Mouse (Mus musculus): ENCODE data around the gene Zcchc24. TPM values are rescaled to one million over a fixed set of nuclear protein-coding genes. Genes with fewer than 3 reads are reported as not detected.
A peak's percentile ranks its signal among the peaks of the same experiment; 100 is the strongest.

Gene Zcchc24
- polyA plus RNA-seq, 1 experiment from 2014 or later = 22.4 TPM

GRCm38 (mm10) chr14:25774100-25774499 is 5.3 kb upstream of the Zcchc24 start:
- Histone ChIP-seq H3K4me3 (no peak overlapping the region), H3K27me3 (no peaks in the 10 kb centered on the region), H3K9ac (no peak overlapping the region), H3K27ac (0 out of 2 replicates have a peak overlapping the region, but pooled peaks have one; percentile 33), H3K4me1 (replicated peaks) (peaks cover 43% of the 10 kb centered on the region), H3K4me2 (peak overlapping the region; percentile 2; the same call in 1 of the 2 replicates), H3K9me3 (replicated peaks) (no peaks in the 10 kb centered on the region), H3K36me3 (no peaks in the 10 kb centered on the region)
- ATAC-seq (replicated peaks; ENCODE audit: insufficient number of reproducible peaks, insufficient read depth, low FRiP score, low read depth) = 0 out of 2 replicates have a peak, but pooled peaks have one; percentile 48
- 20% methylated on average over 5 of the region's 5 CpGs for WGBS

GRCm38 (mm10) chr14:25773039-25773438 is 4.2 kb upstream of the Zcchc24 start:
- no peak overlapping the region for H3K27ac ChIP-seq
- peaks cover 44% of the 10 kb centered on the region for H3K4me1 ChIP-seq (replicated peaks)
- 38% methylated on average over 4 of the region's 4 CpGs for WGBS
- H3K36me3 ChIP-seq = no peaks in the 10 kb centered on the region
- H3K4me2 ChIP-seq = no peak overlapping the region
- no peak for ATAC-seq (replicated peaks; ENCODE audit: insufficient number of reproducible peaks, insufficient read depth, low FRiP score, low read depth)
- H3K27me3 ChIP-seq = no peaks in the 10 kb centered on the region
- no peak overlapping the region for H3K4me3 ChIP-seq
- no peak overlapping the region for H3K9ac ChIP-seq
- H3K9me3 ChIP-seq (replicated peaks) = no peaks in the 10 kb centered on the region

GRCm38 (mm10) chr14:25769626-25770306 is 927 bp upstream of the Zcchc24 start:
- WGBS = 39% methylated on average over 8 of the region's 8 CpGs
- Histone ChIP-seq H3K9ac (no peak overlapping the region), H3K27me3 (no peaks in the 10 kb centered on the region), H3K9me3 (replicated peaks) (no peaks in the 10 kb centered on the region), H3K4me1 (replicated peaks) (peaks cover 56% of the 10 kb centered on the region), H3K4me3 (no peak overlapping the region), H3K36me3 (no peaks in the 10 kb centered on the region), H3K27ac (peak overlapping the region; percentile 35; the same call in 1 of the 2 replicates), H3K4me2 (peak overlapping the region; percentile 91)
- ATAC-seq (replicated peaks; ENCODE audit: insufficient number of reproducible peaks, insufficient read depth, low FRiP score, low read depth) = no peak

- Histone ChIP-seq H3K27me3 (no peaks in the 10 kb centered on the region), H3K9me3 (replicated peaks) (no peaks in the 10 kb centered on the region), H3K4me3 (peak overlapping the region; percentile 72), H3K4me1 (replicated peaks) (peaks cover 51% of the 10 kb centered on the region), H3K36me3 (no peaks in the 10 kb centered on the region), H3K9ac (peak overlapping the region; percentile 77), H3K27ac (peak overlapping the region; percentile 94), H3K4me2 (peak overlapping the region; percentile 91)
- ATAC-seq (replicated peaks; ENCODE audit: insufficient number of reproducible peaks, insufficient read depth, low FRiP score, low read depth) = peak; percentile 40
- under 1% methylated on average over 49 of the region's 50 CpGs for WGBS
These were observed 462 bp downstream of the Zcchc24 start for GRCm38 (mm10) chr14:25768261-25768893.

GRCm38 (mm10) chr14:25767725-25768203 is 1.1 kb downstream of the Zcchc24 start:
- Histone ChIP-seq H3K4me2 (peak overlapping the region; percentile 91), H3K27ac (peak overlapping the region; percentile 94), H3K27me3 (no peaks in the 10 kb centered on the region), H3K9ac (peak overlapping the region; percentile 77), H3K4me3 (peak overlapping the region; percentile 72), H3K9me3 (replicated peaks) (no peaks in the 10 kb centered on the region), H3K4me1 (replicated peaks) (peaks cover 48% of the 10 kb centered on the region), H3K36me3 (no peaks in the 10 kb centered on the region)
- 10% methylated on average over 6 of the region's 6 CpGs for WGBS
- ATAC-seq (replicated peaks; ENCODE audit: insufficient number of reproducible peaks, insufficient read depth, low FRiP score, low read depth) = no peak

GRCm38 (mm10) chr14:25766441-25766840 is 2.4 kb downstream of the Zcchc24 start:
- 46% methylated on average over 4 of the region's 4 CpGs for WGBS
- H3K27me3 ChIP-seq = no peaks in the 10 kb centered on the region
- peak overlapping the region; percentile 38; the same call in 1 of the 2 replicates for H3K27ac ChIP-seq
- H3K36me3 ChIP-seq = no peaks in the 10 kb centered on the region
- H3K4me1 ChIP-seq (replicated peaks) = peaks cover 59% of the 10 kb centered on the region
- peak overlapping the region; percentile 72 for H3K4me3 ChIP-seq
- H3K4me2 ChIP-seq = peak overlapping the region; percentile 91
- ATAC-seq (replicated peaks; ENCODE audit: insufficient number of reproducible peaks, insufficient read depth, low FRiP score, low read depth) = no peak
- H3K9me3 ChIP-seq (replicated peaks) = no peaks in the 10 kb centered on the region
- peak overlapping the region; percentile 77 for H3K9ac ChIP-seq

GRCm38 (mm10) chr14:25765921-25766320 is 2.9 kb downstream of the Zcchc24 start:
- Histone ChIP-seq H3K4me2 (peak overlapping the region; percentile 91), H3K36me3 (no peaks in the 10 kb centered on the region), H3K4me1 (replicated peaks) (peaks cover 64% of the 10 kb centered on the region), H3K9ac (peak overlapping the region; percentile 77; the same call in 1 of the 2 replicates), H3K4me3 (peak overlapping the region; percentile 72), H3K9me3 (replicated peaks) (no peaks in the 10 kb centered on the region), H3K27me3 (no peaks in the 10 kb centered on the region), H3K27ac (no peak overlapping the region; the same call in 1 of the 2 replicates)
- 34% methylated on average over 8 of the region's 8 CpGs for WGBS
- ATAC-seq (replicated peaks; ENCODE audit: insufficient number of reproducible peaks, insufficient read depth, low FRiP score, low read depth) = no peak

GRCm38 (mm10) chr14:25765146-25765545 is 3.7 kb downstream of the Zcchc24 start:
- H3K4me3 ChIP-seq = no peak overlapping the region

GRCm38 (mm10) chr14:25761184-25761583 is 7.7 kb downstream of the Zcchc24 start:
- Histone ChIP-seq H3K9me3 (replicated peaks) (no peaks in the 10 kb centered on the region), H3K9ac (no peak overlapping the region), H3K4me3 (no peak overlapping the region), H3K27ac (no peak overlapping the region), H3K4me1 (replicated peaks) (peaks cover 87% of the 10 kb centered on the region), H3K27me3 (no peaks in the 10 kb centered on the region), H3K36me3 (no peaks in the 10 kb centered on the region), H3K4me2 (no peak overlapping the region)
- WGBS = 85% methylated on average over 5 of the region's 5 CpGs
- no peak for ATAC-seq (replicated peaks; ENCODE audit: insufficient number of reproducible peaks, insufficient read depth, low FRiP score, low read depth)

More at GRCm38 (mm10) chr14:25765146-25765545, 3.7 kb downstream of the Zcchc24 start:
- Histone ChIP-seq H3K9me3 (replicated peaks) (no peaks in the 10 kb centered on the region), H3K9ac (no peak overlapping the region), H3K4me1 (replicated peaks) (peaks cover 72% of the 10 kb centered on the region), H3K27me3 (no peaks in the 10 kb centered on the region), H3K4me2 (peak overlapping the region; percentile 91; the same call in 1 of the 2 replicates), H3K36me3 (no peaks in the 10 kb centered on the region), H3K27ac (no peak overlapping the region)
- ATAC-seq (replicated peaks; ENCODE audit: insufficient number of reproducible peaks, insufficient read depth, low FRiP score, low read depth) = no peak
- 48% methylated on average over 12 of the region's 12 CpGs for WGBS

GRCm38 (mm10) chr14:25759981-25760537 is 8.8 kb downstream of the Zcchc24 start:
- H3K9ac ChIP-seq = peak overlapping the region; percentile 13; the same call in 1 of the 2 replicates
- H3K4me3 ChIP-seq = no peak overlapping the region
- 52% methylated on average over 8 of the region's 8 CpGs for WGBS

GRCm38 (mm10) chr14:25759551-25759950 is 9.3 kb downstream of the Zcchc24 start:
- H3K36me3 ChIP-seq = peaks cover 8% of the 10 kb centered on the region; the same call in 1 of the 2 replicates
- peaks cover 87% of the 10 kb centered on the region for H3K4me1 ChIP-seq (replicated peaks)
- 52% methylated on average over 7 of the region's 7 CpGs for WGBS
- H3K27ac ChIP-seq = peak overlapping the region; percentile 38
- H3K9ac ChIP-seq = peak overlapping the region; percentile 13; the same call in 1 of the 2 replicates
- H3K27me3 ChIP-seq = no peaks in the 10 kb centered on the region
- no peak overlapping the region for H3K4me2 ChIP-seq
- no peak for ATAC-seq (replicated peaks; ENCODE audit: insufficient number of reproducible peaks, insufficient read depth, low FRiP score, low read depth)
- no peaks in the 10 kb centered on the region for H3K9me3 ChIP-seq (replicated peaks)
- H3K4me3 ChIP-seq = no peak overlapping the region

More at GRCm38 (mm10) chr14:25759981-25760537, 8.8 kb downstream of the Zcchc24 start:
- Histone ChIP-seq H3K4me2 (no peak overlapping the region), H3K27ac (peak overlapping the region; percentile 38), H3K4me1 (replicated peaks) (peaks cover 87% of the 10 kb centered on the region), H3K36me3 (peaks cover 4% of the 10 kb centered on the region; the same call in 1 of the 2 replicates), H3K9me3 (replicated peaks) (no peaks in the 10 kb centered on the region), H3K27me3 (no peaks in the 10 kb centered on the region)
- ATAC-seq (replicated peaks; ENCODE audit: insufficient number of reproducible peaks, insufficient read depth, low FRiP score, low read depth) = no peak

Measured in heart, embryonic 15.5 days (tissue).